ENCODE assay signal across 30 mouse cellular contexts in genomic region chr13:49554519-49554918, GRCm38 (mm10). TPM values are rescaled to one million over a fixed set of nuclear protein-coding genes. Genes with fewer than 3 reads are reported as not detected.
"Had no signal": no experiment of that assay in that cellular context is flagged by ENCODE, and none has a peak within 500 bp of the region (broad histone marks: within the 10 kb centered on the region; RNA-seq: fewer than 3 reads in every experiment).

No protein-coding gene starts in this region.

- H3K4me1 ChIP-seq: embryonic facial prominence, embryonic 12.5 days; embryonic facial prominence, embryonic 13.5 days; embryonic facial prominence, embryonic 15.5 days; forebrain, embryonic 10.5 days; forebrain, embryonic 12.5 days; forebrain, embryonic 13.5 days; forebrain, embryonic 15.5 days; heart, embryonic 10.5 days had no signal

- H3K9ac ChIP-seq: embryonic facial prominence, embryonic 12.5 days; embryonic facial prominence, embryonic 13.5 days; embryonic facial prominence, embryonic 15.5 days; forebrain, embryonic 12.5 days; forebrain, embryonic 13.5 days; forebrain, embryonic 15.5 days; forebrain, postnatal 0 days had no signal

- H3K4me2 ChIP-seq: embryonic facial prominence, embryonic 12.5 days; embryonic facial prominence, embryonic 13.5 days; embryonic facial prominence, embryonic 15.5 days; forebrain, embryonic 12.5 days; forebrain, embryonic 13.5 days; forebrain, embryonic 15.5 days; heart, embryonic 11.5 days had no signal

- H3K27ac ChIP-seq: embryonic facial prominence, embryonic 12.5 days; embryonic facial prominence, embryonic 13.5 days; embryonic facial prominence, embryonic 15.5 days; forebrain, embryonic 10.5 days; forebrain, embryonic 12.5 days; forebrain, embryonic 13.5 days; forebrain, embryonic 15.5 days; gastrocnemius, adult 2 months; heart, adult 2 months; heart, embryonic 10.5 days had no signal

- ATAC-seq: forebrain, embryonic 13.5 days; forebrain, embryonic 14.5 days; forebrain, embryonic 15.5 days; forebrain, embryonic 16.5 days; forebrain, postnatal 0 days had no signal

- H3K27me3 ChIP-seq: embryonic facial prominence, embryonic 12.5 days; embryonic facial prominence, embryonic 13.5 days; embryonic facial prominence, embryonic 15.5 days; forebrain, embryonic 12.5 days; forebrain, embryonic 13.5 days; forebrain, embryonic 15.5 days had no signal

- H3K4me3 ChIP-seq: embryonic facial prominence, embryonic 12.5 days; embryonic facial prominence, embryonic 13.5 days; embryonic facial prominence, embryonic 15.5 days; erythroblast, embryonic 14.5 days; forebrain, embryonic 10.5 days; forebrain, embryonic 12.5 days; forebrain, embryonic 13.5 days; forebrain, embryonic 15.5 days; gastrocnemius, adult 2 months; heart, adult 2 months; heart, embryonic 10.5 days had no signal

- H3K36me3 ChIP-seq: embryonic facial prominence, embryonic 12.5 days; embryonic facial prominence, embryonic 13.5 days; embryonic facial prominence, embryonic 15.5 days; forebrain, embryonic 10.5 days; forebrain, embryonic 12.5 days; forebrain, embryonic 15.5 days; heart, embryonic 10.5 days had no signal

- H3K9me3 ChIP-seq: embryonic facial prominence, embryonic 12.5 days; embryonic facial prominence, embryonic 13.5 days; embryonic facial prominence, embryonic 15.5 days; forebrain, embryonic 10.5 days; forebrain, embryonic 12.5 days; forebrain, embryonic 13.5 days; forebrain, embryonic 15.5 days; heart, embryonic 10.5 days had no signal

- DNase-seq: cerebellum, adult 8-10 months; cerebellum, adult 9-10 months; cerebellum, adult 9-11 months; cerebellum, postnatal 10 days; cerebellum, postnatal 14 days; cerebellum, postnatal 25 days; cerebellum, postnatal 36 days; embryo, embryonic 11 days; forebrain, postnatal 0 days; gastrocnemius, adult 2 months; gastrocnemius, postnatal 10 days; gastrocnemius, postnatal 25 days; gastrocnemius, postnatal 36 days; heart, adult 11 months; heart, adult 18-20 months; heart, adult 2 months had no signal

RNA-seq across cellular contexts. Expression of gene Aspn, which starts 10.3 kb away (rescaled TPM):
- total RNA-seq: common myeloid progenitor, adult 5-6 weeks; granulocyte monocyte progenitor cell, adult 5-6 weeks had no signal
- polyA plus RNA-seq: erythroblast, embryonic 14.5 days had no signal

RNA-seq across cellular contexts. Expression of gene Omd, which starts 27.7 kb away (rescaled TPM):
- total RNA-seq: common myeloid progenitor, adult 5-6 weeks; granulocyte monocyte progenitor cell, adult 5-6 weeks had no signal
- polyA plus RNA-seq: erythroblast, embryonic 14.5 days had no signal

RNA-seq across cellular contexts. Expression of gene Ecm2, which starts 49.9 kb away (rescaled TPM):
- polyA plus RNA-seq: erythroblast, embryonic 14.5 days had no signal

RNA-seq across cellular contexts. Expression of gene Ogn, which starts 53.3 kb away (rescaled TPM):
- total RNA-seq: granulocyte monocyte progenitor cell, adult 5-6 weeks had no signal
- polyA plus RNA-seq: erythroblast, embryonic 14.5 days had no signal
